Mouse (Mus musculus) C2C12 (cell line): ENCODE measurements at regions not wholly inside any gene's neighbourhood (a gene's known extent, or its start where the extent isn't known, plus 50 kb on each side); places are given as distances from the start of the nearest gene placed in this dataset.

ENCODE experiments used
- H3K27me3 ChIP-seq: one replicate; pipeline ENCODE4 v1.6.1; 2011; ENCODE audit not compliant: control insufficient read depth, insufficient read depth, insufficient read length
- H3K36me3 ChIP-seq: one replicate; pipeline ENCODE4 v1.6.1; 2011; ENCODE audit not compliant: control insufficient read depth, insufficient read depth
- H3K4me3 ChIP-seq: one replicate; pipeline ENCODE4 v1.5.1; 2011; ENCODE audit warnings: mild to moderate bottlenecking, control low read depth; ENCODE audit not compliant: poor library complexity, insufficient read depth, severe bottlenecking
- H3K79me2 ChIP-seq: one replicate; pipeline ENCODE4 v1.6.1; 2011; ENCODE audit not compliant: control insufficient read depth, insufficient read depth
- H3K79me3 ChIP-seq: one replicate; pipeline ENCODE4 v1.6.1; 2011; ENCODE audit warnings: low read depth, control low read depth
- H3ac ChIP-seq: one replicate; pipeline ENCODE3; 2011; ENCODE audit warnings: low read depth; ENCODE audit not compliant: control insufficient read depth, insufficient read length
- CEBPB ChIP-seq: IDR thresholded peaks from one replicate; pipeline ENCODE4 v1.6.1; 2011; ENCODE audit warnings: low read depth, mild to moderate bottlenecking, control low read depth, moderate library complexity
- CTCF ChIP-seq: IDR thresholded peaks from one replicate; pipeline ENCODE4 v1.5.1; 2011; ENCODE audit not compliant: control insufficient read depth, insufficient read depth, insufficient read length
- FOSL1 ChIP-seq: IDR thresholded peaks from one replicate; pipeline ENCODE4 v1.8.0; 2011; ENCODE audit warnings: mild to moderate bottlenecking, low read length; ENCODE audit not compliant: poor library complexity, insufficient read depth, severe bottlenecking
- MAX ChIP-seq: IDR thresholded peaks from one replicate; pipeline ENCODE4 v1.6.1; 2011; ENCODE audit warnings: mild to moderate bottlenecking, control low read depth
- MYOD1 ChIP-seq: IDR thresholded peaks from one replicate; pipeline ENCODE4 v1.6.1; 2011; ENCODE audit warnings: low read depth; ENCODE audit not compliant: control insufficient read depth, insufficient read length
- MYOG ChIP-seq: IDR thresholded peaks from one replicate; pipeline ENCODE4 v1.6.1; 2011; ENCODE audit not compliant: control insufficient read depth, insufficient read length; ENCODE audit errors: extremely low read depth
- USF1 ChIP-seq: IDR thresholded peaks from one replicate; pipeline ENCODE4 v1.6.1; 2011; ENCODE audit warnings: low read depth, mild to moderate bottlenecking, control low read depth, moderate library complexity

DNA sequence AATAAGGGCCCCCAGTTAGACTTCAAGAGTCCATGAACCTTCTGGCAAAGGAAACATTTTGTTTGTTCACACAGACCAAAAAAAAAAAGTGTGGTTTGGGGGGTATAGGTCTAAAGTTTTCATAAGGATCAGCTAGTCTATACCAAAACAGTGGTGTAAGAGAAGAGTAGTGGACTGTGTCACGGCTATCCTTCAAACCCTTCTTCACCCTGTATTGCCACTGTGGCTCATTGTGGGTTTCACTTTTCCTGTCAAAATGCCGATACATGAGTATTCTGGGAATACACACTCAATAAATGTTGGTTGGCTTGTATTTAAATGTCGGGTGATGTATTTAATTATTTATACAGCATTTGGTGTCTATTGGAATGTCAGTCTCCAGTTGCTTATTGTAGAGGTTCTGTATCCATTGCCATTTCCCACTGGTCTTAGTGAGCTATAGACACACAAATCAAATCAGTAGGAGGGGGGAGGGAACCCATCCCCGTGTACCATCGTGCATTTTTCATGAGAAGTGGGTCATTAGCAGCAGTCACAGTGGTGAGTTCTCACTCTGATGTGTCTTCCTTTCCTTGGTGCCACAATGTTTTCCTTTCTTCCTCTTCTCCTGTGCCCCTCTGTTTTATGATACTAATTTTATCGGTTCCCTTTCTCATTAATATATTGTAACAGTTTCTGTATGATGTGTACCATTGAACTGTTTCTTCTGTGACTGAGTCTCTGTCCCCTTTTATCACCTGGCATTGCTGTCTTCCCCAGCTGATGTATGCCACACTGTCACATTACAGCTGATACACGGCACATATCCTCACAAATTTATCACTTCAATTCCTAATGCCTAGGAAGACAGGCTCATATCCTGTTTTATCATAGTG, 187.8 kb upstream of the Tsc22d2 start:
- Histone ChIP-seq H3ac (no peak overlapping the region), H3K79me2 (no peaks in the 10 kb centered on the region), H3K27me3 (no peaks in the 10 kb centered on the region), H3K79me3 (no peaks in the 10 kb centered on the region), H3K36me3 (no peaks in the 10 kb centered on the region), H3K4me3 (no peak overlapping the region)
- no peak for TF ChIP-seq CTCF

DNA sequence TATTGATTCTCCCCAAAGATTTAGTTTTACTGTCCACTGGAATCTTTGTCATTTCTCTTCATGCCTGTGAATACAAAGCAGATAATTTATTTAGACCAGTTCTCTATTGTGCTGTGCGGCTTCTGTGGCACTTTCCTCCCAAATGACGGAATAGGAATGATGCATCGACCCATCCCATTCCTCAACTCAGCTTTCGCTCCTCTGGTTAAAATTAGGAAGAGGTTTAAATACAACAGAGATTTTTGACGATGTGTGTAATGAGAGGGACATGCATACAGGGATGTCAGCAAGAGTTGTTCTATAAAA, 187.2 kb upstream of the Tsc22d2 start:
- no peak for TF ChIP-seq CTCF
- no peak for TF ChIP-seq MYOG
- TF ChIP-seq USF1, result no peak
- TF ChIP-seq MYOD1, result no peak
- TF ChIP-seq MAX, result no peak
- TF ChIP-seq FOSL1, result no peak
- no peak for TF ChIP-seq CEBPB
- Histone ChIP-seq H3K4me3 (no peak overlapping the region), H3K79me3 (no peaks in the 10 kb centered on the region), H3K36me3 (no peaks in the 10 kb centered on the region), H3ac (no peak overlapping the region), H3K27me3 (no peaks in the 10 kb centered on the region), H3K79me2 (no peaks in the 10 kb centered on the region)

DNA sequence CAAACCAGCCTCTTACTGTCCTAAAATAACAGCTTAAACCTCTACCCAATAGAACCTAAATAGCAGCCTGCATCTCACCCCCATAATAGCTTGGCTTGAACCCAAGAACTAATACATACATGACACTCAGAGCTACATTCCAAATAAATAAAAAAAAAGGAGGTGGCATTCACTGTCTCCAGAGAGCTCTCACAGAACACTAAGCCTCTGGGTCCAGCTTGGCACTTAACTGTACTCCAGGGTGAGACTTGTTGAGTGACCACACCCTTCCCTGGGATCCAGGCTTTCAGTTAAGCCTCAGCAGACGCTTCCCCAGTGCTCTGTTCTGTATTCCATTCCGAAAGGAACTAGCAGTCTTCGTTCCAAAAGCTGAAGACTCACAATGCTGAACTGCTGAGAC, 186.3 kb upstream of the Tsc22d2 start:
- no peak overlapping the region for H3ac ChIP-seq
- no peaks in the 10 kb centered on the region for H3K27me3 ChIP-seq
- H3K79me2 ChIP-seq, result no peaks in the 10 kb centered on the region
- no peaks in the 10 kb centered on the region for H3K79me3 ChIP-seq
- H3K36me3 ChIP-seq, result no peaks in the 10 kb centered on the region
- TF ChIP-seq MYOG (no peak), CTCF (no peak), CEBPB (no peak), MYOD1 (no peak), USF1 (no peak), MAX (no peak), FOSL1 (no peak)
- no peak overlapping the region for H3K4me3 ChIP-seq

DNA sequence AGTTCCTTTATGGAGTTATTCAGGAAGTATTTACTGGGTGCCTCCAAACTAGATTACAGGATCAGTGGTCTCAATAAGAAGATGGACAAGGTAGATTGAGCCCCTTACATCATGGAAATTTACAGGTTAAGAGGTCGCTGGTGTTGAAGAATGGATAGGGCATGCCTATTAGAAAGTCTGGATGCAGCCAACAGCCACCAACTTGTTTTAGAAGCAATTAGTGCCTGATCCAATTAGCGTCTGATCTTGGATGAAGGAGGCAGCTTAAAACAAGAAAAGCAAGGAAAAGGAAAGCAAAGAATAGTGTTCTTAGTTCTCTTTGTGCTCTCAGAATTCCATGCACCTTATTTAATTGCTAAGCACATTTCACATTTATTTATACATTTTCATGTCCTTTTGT, 182.8 kb upstream of the Tsc22d2 start:
- no peak overlapping the region for H3K4me3 ChIP-seq
- no peaks in the 10 kb centered on the region for H3K27me3 ChIP-seq
- no peaks in the 10 kb centered on the region for H3K79me2 ChIP-seq
- no peaks in the 10 kb centered on the region for H3K36me3 ChIP-seq
- H3ac ChIP-seq, result no peak overlapping the region
- no peaks in the 10 kb centered on the region for H3K79me3 ChIP-seq
- TF ChIP-seq CEBPB (no peak), USF1 (no peak), MYOD1 (no peak), FOSL1 (no peak), CTCF (no peak)

DNA sequence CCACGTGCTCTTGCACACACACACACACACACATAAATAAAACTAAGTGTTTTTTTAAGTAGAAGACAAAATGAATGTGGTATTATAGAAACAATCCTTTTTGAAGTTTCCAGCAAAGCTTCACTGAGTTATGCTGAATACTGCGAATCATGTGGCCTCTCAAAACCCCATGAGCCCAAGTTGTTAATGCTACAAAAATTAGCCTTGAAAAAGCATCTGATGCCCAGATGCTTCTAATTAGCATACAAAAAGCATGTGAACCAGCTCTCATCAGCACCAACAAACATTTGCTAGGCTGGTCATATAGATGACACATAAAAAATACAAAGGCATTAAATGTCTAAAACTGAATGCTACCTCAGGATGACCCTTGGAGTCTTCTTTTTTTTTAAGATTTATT, 181.2 kb upstream of the Tsc22d2 start:
- no peaks in the 10 kb centered on the region for H3K27me3 ChIP-seq
- no peak overlapping the region for H3K4me3 ChIP-seq
- H3K79me2 ChIP-seq, result no peaks in the 10 kb centered on the region
- H3K79me3 ChIP-seq, result no peaks in the 10 kb centered on the region
- H3ac ChIP-seq, result no peak overlapping the region
- no peak for TF ChIP-seq MAX
- no peak for TF ChIP-seq MYOD1
- TF ChIP-seq USF1, result no peak
- TF ChIP-seq CEBPB, result no peak
- TF ChIP-seq FOSL1, result no peak
- TF ChIP-seq CTCF, result no peak
- no peak for TF ChIP-seq MYOG
- H3K36me3 ChIP-seq, result no peaks in the 10 kb centered on the region

DNA sequence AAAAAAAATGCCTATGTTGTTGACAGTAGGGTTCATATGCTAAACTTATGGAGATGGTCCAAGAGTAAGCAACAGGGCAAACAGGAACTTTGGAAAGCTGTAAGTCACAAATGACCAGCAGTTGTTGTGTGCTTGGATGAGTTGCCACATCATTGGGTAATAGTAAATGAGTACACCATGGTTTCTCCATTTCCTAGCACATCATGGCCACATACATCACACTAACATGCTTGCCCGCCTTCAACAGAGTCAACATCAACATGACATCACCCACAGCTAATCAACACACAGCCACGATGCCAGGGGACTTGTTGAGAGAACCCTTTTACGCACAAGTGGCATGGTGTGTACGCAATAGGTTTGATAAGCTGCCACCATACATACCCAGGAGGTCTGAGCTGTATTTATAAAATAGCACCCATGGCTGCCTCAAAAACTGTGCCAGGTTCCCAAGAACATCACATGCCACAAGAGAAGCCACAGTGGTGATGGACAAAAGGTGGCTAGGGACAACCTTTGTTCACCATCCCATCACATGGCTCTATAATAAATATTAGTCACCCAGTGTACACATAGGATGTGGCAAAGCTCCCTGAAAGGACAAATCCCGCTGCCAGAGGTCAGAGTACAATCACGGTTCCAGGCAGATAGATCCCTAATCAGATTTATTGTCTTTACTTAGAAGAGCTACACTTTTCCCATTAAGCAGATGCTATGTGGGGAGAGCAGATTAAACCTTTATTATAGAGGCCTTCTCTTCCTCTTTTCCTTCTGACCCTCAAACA, 179.5 kb upstream of the Tsc22d2 start:
- H3K79me2 ChIP-seq, result no peaks in the 10 kb centered on the region
- H3K27me3 ChIP-seq, result no peaks in the 10 kb centered on the region
- H3K79me3 ChIP-seq, result no peaks in the 10 kb centered on the region
- no peak overlapping the region for H3K4me3 ChIP-seq
- TF ChIP-seq USF1, result no peak
- no peaks in the 10 kb centered on the region for H3K36me3 ChIP-seq
- no peak overlapping the region for H3ac ChIP-seq
